8 mouse cellular contexts compared by ENCODE assay signal in genomic region chr17:12758701-12759455, GRCm38 (mm10). TPM values are rescaled to one million over a fixed set of nuclear protein-coding genes. Genes with fewer than 3 reads are reported as not detected.
DNase-seq lines count a peak whose midpoint lies in the region; ATAC-seq and TF ChIP-seq lines count a peak whose summit lies in the region.

No protein-coding gene starts in this region.

- TF ChIP-seq POLR2A in olfactory bulb, adult 2 months (IDR thresholded peaks at IDR 0.05; ENCODE audit: insufficient read depth, low read depth, low read length) = no peak

- peak; percentile 63 for DNase-seq in gastrocnemius, adult 2 months
- DNase-seq in gastrocnemius, postnatal 4 days (ENCODE audit: low spot score in 2 of 2) = no peak
- DNase-seq in lung, embryonic 14.5 days = no peak
- no peak for DNase-seq in lung, postnatal 25 days (ENCODE audit: low spot score)
- DNase-seq in adrenal gland, postnatal 25 days = no peak

- intact Hi-C loops in gastrocnemius, adult 2 months (cut with DNase I) = loop anchor here (1.0 to 2.0 kb wide), 2 partner anchors 18 to 36 kb away; no protein-coding TSS in a partner anchor

- no peaks in the 10 kb centered on the region for H3K9me3 ChIP-seq in lung, embryonic 14.5 days (ENCODE audit: low read depth, low read length)
- no peaks in the 10 kb centered on the region for H3K9me3 ChIP-seq in heart, embryonic 11.5 days (replicated peaks; ENCODE audit: control insufficient read depth, low read length)
- no peaks in the 10 kb centered on the region for H3K9me3 ChIP-seq in midbrain, embryonic 16.5 days (replicated peaks; ENCODE audit: control insufficient read depth, low read length, poor library complexity, severe bottlenecking)

- no peak for TF ChIP-seq CTCF in gastrocnemius, adult 2 months (IDR thresholded peaks at IDR 0.05)
- TF ChIP-seq CTCF in lung, embryonic 14.5 days (IDR thresholded peaks at IDR 0.05; ENCODE audit: low read depth) = no peak
- no peak for TF ChIP-seq CTCF in olfactory bulb, adult 2 months (IDR thresholded peaks at IDR 0.05; ENCODE audit: insufficient read depth, low read depth, low read length)

- no peaks in the 10 kb centered on the region for H3K27me3 ChIP-seq in lung, embryonic 14.5 days (ENCODE audit: insufficient read depth, low read length)
- H3K27me3 ChIP-seq in heart, embryonic 11.5 days (ENCODE audit: control insufficient read depth, insufficient read depth, low read length) = no peaks in the 10 kb centered on the region
- no peaks in the 10 kb centered on the region for H3K27me3 ChIP-seq in midbrain, embryonic 16.5 days (ENCODE audit: control insufficient read depth, insufficient read depth, low read depth, low read length)

- peaks cover 75% of the 10 kb centered on the region for H3K36me3 ChIP-seq in lung, embryonic 14.5 days (ENCODE audit: insufficient read depth)
- peaks cover 24% of the 10 kb centered on the region for H3K36me3 ChIP-seq in heart, embryonic 11.5 days (ENCODE audit: control insufficient read depth, insufficient read depth, low read length)
- H3K36me3 ChIP-seq in midbrain, embryonic 16.5 days (ENCODE audit: control insufficient read depth, insufficient read depth, low read length) = no peaks in the 10 kb centered on the region

- H3K27ac ChIP-seq in gastrocnemius, adult 2 months = peak overlapping the region; percentile 92
- peak overlapping the region; percentile 70; the same call in 1 of the 2 replicates for H3K27ac ChIP-seq in lung, embryonic 14.5 days (ENCODE audit: low read depth)
- peak overlapping the region; percentile 86 for H3K27ac ChIP-seq in heart, embryonic 11.5 days (ENCODE audit: low read depth, low read length)
- H3K27ac ChIP-seq in olfactory bulb, adult 2 months (ENCODE audit: insufficient read depth, low read depth, low read length) = peak overlapping the region; percentile 63
- no peak overlapping the region for H3K27ac ChIP-seq in midbrain, embryonic 16.5 days (ENCODE audit: low read length)

- H3K4me1 ChIP-seq in lung, embryonic 14.5 days (ENCODE audit: insufficient read depth) = peaks cover 47% of the 10 kb centered on the region
- H3K4me1 ChIP-seq in heart, embryonic 11.5 days (ENCODE audit: control insufficient read depth, insufficient read depth, low read length) = peaks cover 78% of the 10 kb centered on the region
- peaks cover 29% of the 10 kb centered on the region for H3K4me1 ChIP-seq in olfactory bulb, adult 2 months (ENCODE audit: control insufficient read depth, insufficient read depth, low read length)
- no peaks in the 10 kb centered on the region for H3K4me1 ChIP-seq in midbrain, embryonic 16.5 days (ENCODE audit: control insufficient read depth, insufficient read depth, low read length)

- peak overlapping the region; percentile 48 for H3K4me3 ChIP-seq in gastrocnemius, adult 2 months
- H3K4me3 ChIP-seq in lung, embryonic 14.5 days (ENCODE audit: low read depth, low read length) = no peak overlapping the region
- peak overlapping the region; percentile 11; the same call in 1 of the 2 replicates for H3K4me3 ChIP-seq in heart, embryonic 11.5 days (ENCODE audit: low read depth, low read length)
- no peak overlapping the region for H3K4me3 ChIP-seq in olfactory bulb, adult 2 months (ENCODE audit: insufficient read depth, low read depth, low read length)
- no peak overlapping the region for H3K4me3 ChIP-seq in midbrain, embryonic 16.5 days (ENCODE audit: low read depth, low read length)

- 79% methylated on average over 12 of the region's 12 CpGs for WGBS in lung, embryonic 14.5 days
- WGBS in heart, embryonic 11.5 days (ENCODE audit: insufficient replicate concordance) = 68% methylated on average over 12 of the region's 12 CpGs
- WGBS in olfactory bulb, adult 2 months = 81% methylated on average over 12 of the region's 12 CpGs
- WGBS in midbrain, embryonic 16.5 days = 85% methylated on average over 12 of the region's 12 CpGs

- ATAC-seq in lung, embryonic 14.5 days (ENCODE audit: insufficient read depth) = no peak
- ATAC-seq in heart, embryonic 11.5 days (replicated peaks; ENCODE audit: insufficient number of reproducible peaks, low FRiP score, low TSS enrichment) = no peak
- ATAC-seq in midbrain, embryonic 16.5 days = no peak

- H3K9ac ChIP-seq in lung, embryonic 14.5 days = 0 out of 2 replicates have a peak overlapping the region, but pooled peaks have one; percentile 13
- peak overlapping the region; percentile 68 for H3K9ac ChIP-seq in heart, embryonic 11.5 days (ENCODE audit: low read depth, low read length)
- no peak overlapping the region for H3K9ac ChIP-seq in midbrain, embryonic 16.5 days (ENCODE audit: low read depth, low read length)

- H3K4me2 ChIP-seq in lung, embryonic 14.5 days = 0 out of 2 replicates have a peak overlapping the region, but pooled peaks have one; percentile 15
- peak overlapping the region; percentile 56 for H3K4me2 ChIP-seq in heart, embryonic 11.5 days
- H3K4me2 ChIP-seq in midbrain, embryonic 16.5 days (ENCODE audit: low read length) = no peak overlapping the region

RNA-seq across cellular contexts. Expression of gene Igf2r, which starts 10.6 kb away (rescaled TPM):
- 10 to 100 TPM; 36.9 to 46.7 TPM for total RNA-seq in gastrocnemius, adult 2 months (2021)
- total RNA-seq in gastrocnemius, postnatal 4 days (2021) = 100 to 1,000 TPM; 178 to 206 TPM
- polyA plus RNA-seq in lung, embryonic 14.5 days (2014; fragmentation: Nextera tagmentation; extraction: Ambion mirVana) = 86.6 and 87.0 TPM in 2 replicates
- polyA plus RNA-seq in heart, embryonic 11.5 days (2014; fragmentation: Nextera tagmentation; extraction: Ambion mirVana) = 199 and 238 TPM in 2 replicates
- polyA plus RNA-seq in olfactory bulb, adult 2 months (2012; ENCODE audit: insufficient read depth, insufficient read length, low replicate concordance, missing spikeins) = 51.4 TPM in 1 of 2 replicates, not detected in the other
- 9.6 and 10.9 TPM in 2 replicates for polyA plus RNA-seq in midbrain, embryonic 16.5 days (2015; fragmentation: Nextera tagmentation; extraction: Ambion mirVana)
- 84.5 and 84.9 TPM in 2 replicates for total RNA-seq in adrenal gland, postnatal 25 days (2021)

Comparison
In these comparisons a context has a peak if more than half of its experiments do, and no peak if none do; other contexts are left out.
1. H3K4me3 ChIP-seq: peak in gastrocnemius, adult 2 months (single experiment) and heart, embryonic 11.5 days (single experiment); none in lung, embryonic 14.5 days (single experiment), olfactory bulb, adult 2 months (single experiment) and midbrain, embryonic 16.5 days (single experiment).